Mouse (Mus musculus) olfactory bulb, adult 2 months (tissue): ENCODE results near the gene Cygb. TPM values are rescaled to one million over a fixed set of nuclear protein-coding genes. Genes with fewer than 3 reads are reported as not detected.

Source experiments
- H3K27ac ChIP-seq: fragments of 200-500 bp; 2 replicates; pipeline ENCODE4 v1.5.1; 2012; ENCODE audit warnings: low read depth, low read length; ENCODE audit not compliant: insufficient read depth
- H3K4me1 ChIP-seq: fragments of 200-500 bp; 2 replicates; pipeline ENCODE4 v1.6.1; 2012; ENCODE audit warnings: low read length; ENCODE audit not compliant: control insufficient read depth, insufficient read depth
- H3K4me3 ChIP-seq: fragments of 200-500 bp; 2 replicates; pipeline ENCODE4 v1.5.1; 2012; ENCODE audit warnings: mild to moderate bottlenecking, low read depth, low read length, moderate library complexity; ENCODE audit not compliant: insufficient read depth
- CTCF ChIP-seq: fragments of 200-500 bp; IDR thresholded peaks from 2 replicates; pipeline ENCODE4 v1.5.1; 2012; ENCODE audit warnings: low read depth, mild to moderate bottlenecking, low read length, moderate library complexity; ENCODE audit not compliant: insufficient read depth
- POLR2A ChIP-seq: fragments of 200-500 bp; IDR thresholded peaks from 2 replicates; pipeline ENCODE4 v1.6.1; 2012; ENCODE audit warnings: mild to moderate bottlenecking, low read depth, low read length, moderate library complexity; ENCODE audit not compliant: insufficient read depth
- WGBS: fragments of 180-500 bp; shearing (Covaris S2); methylation state at CpG from one replicate; pipeline ENCODE4 v1.1.7; 2018; 5-methylcytosine and 5-hydroxymethylcytosine counted together
- polyA plus RNA-seq: library from polyadenylated mRNA; stranded (reverse); fragments of >200 nt; gene quantifications from 2 replicates; pipeline ENCODE4 v1.2.4, GENCODE M21; 2012; ENCODE audit warnings: low replicate concordance; ENCODE audit not compliant: missing spikeins, insufficient read depth, insufficient read length

The Cygb gene
- polyA plus RNA-seq, 1 experiment = not detected

DNA sequence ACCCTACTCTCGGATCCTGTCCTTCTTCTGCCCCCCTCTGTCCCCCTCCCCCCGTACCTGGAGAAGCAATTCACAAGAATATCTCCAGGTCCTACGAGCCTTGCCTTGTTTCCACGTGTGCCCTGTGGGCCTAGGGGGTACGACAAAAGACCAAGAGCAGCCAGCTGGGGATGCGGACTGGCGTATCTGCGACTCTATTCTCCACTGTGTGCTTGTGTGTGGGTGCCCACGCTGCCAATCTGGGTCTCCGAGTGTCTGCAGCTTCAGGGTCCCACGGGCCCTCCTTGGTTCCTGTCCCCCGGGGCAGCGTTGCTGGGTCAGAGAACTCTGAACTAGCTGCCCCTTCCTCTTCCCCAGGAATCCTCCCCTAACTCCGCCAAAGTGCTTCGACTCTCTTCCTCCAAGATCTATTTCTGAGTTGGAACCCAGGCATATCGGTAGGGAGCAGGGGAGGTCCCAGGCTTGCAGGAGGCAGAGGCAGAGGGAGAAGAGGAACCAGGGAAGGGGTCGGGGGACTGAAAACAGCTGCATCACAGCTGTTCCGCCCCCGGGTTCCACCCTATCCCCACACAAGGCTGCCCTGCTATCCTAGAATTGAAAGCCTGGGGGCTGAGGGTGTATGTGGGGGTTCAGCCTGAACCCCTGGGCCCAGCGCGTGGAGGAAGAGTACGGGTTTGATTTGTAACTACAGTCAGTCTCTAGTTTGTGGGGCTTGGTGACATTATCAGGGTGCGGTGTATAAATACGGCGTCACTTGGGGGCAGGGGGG is 1.6 kb downstream of the Cygb start:
- TF ChIP-seq POLR2A = no peak
- TF ChIP-seq CTCF = no peak
- peaks cover 71% of the 10 kb centered on the region for H3K4me1 ChIP-seq
- peak overlapping the region; percentile 68 for H3K4me3 ChIP-seq
- H3K27ac ChIP-seq = peak overlapping the region; percentile 1
- 33% methylated on average over 25 of the region's 25 CpGs for WGBS

DNA sequence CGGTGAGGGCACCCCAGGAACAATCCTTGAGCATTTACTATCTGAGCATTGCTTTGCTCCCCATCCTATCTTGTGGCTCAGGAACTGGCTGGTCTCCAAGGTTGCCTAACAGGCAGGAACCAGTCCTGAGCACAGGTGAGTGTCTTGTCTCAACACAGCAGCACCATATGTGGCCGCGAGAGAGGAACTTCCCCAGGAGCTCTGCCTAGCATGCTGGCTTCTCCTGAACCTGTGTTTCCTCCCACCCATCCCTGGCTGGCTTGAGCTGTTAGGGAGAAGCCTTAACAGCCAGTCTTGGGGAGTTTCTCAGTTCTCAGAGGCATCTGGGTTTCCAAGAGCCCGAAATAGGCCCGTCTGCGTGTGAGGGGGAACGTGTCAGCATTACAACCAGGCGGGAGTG is 2.8 kb downstream of the Cygb start:
- peak overlapping the region; percentile 68 for H3K4me3 ChIP-seq
- peaks cover 73% of the 10 kb centered on the region for H3K4me1 ChIP-seq
- H3K27ac ChIP-seq = peak overlapping the region; percentile 31; the same call in 1 of the 2 replicates
- WGBS = 44% methylated on average over 8 of the region's 8 CpGs
- TF ChIP-seq CTCF (no peak), POLR2A (no peak)

DNA sequence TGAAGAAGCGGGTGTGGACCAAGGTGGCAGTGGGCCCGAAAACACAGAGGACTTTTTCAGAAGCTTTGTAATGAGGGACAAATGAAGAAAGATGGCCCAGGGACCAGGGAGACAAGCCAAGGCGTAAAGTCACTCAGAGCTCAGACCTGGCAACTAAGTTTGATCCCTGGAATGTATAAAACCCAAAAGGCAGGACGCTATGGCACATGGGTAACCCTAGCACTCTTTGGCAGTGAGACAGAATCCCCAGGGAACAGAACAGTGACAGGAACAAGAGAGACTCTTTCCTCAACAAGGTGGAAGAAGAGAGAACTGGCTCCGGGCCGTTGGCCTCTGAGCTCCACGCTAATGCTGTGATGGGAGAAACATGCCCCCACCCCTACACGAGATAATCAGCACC is 3.3 kb downstream of the Cygb start:
- Histone ChIP-seq H3K27ac (0 out of 2 replicates have a peak overlapping the region, but pooled peaks have one; percentile 25), H3K4me3 (peak overlapping the region; percentile 68; the same call in 1 of the 2 replicates), H3K4me1 (peaks cover 74% of the 10 kb centered on the region)
- TF ChIP-seq POLR2A (no peak), CTCF (no peak)
- WGBS = 71% methylated on average over 8 of the region's 8 CpGs

DNA sequence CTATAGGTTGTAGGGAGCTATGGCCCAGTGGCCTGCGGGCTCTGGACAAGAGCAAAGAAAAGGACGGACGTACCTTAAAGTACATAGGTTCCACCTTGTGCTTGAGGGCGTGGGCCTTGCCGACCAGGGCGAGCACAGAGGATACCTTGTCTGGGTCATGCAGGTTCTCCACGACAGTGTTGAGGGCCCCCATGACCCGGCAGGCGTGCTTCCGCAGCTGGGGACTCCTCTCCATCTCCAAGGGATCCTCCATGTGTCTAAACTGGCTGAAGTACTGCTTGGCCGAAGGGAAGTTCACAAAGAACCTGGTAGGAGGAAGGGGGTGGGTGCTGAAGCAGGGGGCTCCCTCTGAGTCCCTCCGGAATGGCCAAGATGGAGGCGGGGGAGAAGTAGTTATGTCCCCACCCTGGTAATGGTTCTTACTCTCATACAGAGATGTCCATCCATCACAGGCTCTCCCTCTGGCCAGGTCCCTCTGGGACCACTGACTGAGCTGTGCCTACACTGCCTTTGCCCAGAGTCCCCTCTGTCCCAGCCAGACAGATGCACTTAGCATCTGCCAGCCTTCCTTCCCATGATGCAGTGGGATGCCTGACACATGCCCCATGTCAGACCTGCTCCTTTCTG is 4.3 kb downstream of the Cygb start:
- Histone ChIP-seq H3K4me1 (peaks cover 76% of the 10 kb centered on the region), H3K27ac (no peak overlapping the region), H3K4me3 (no peak overlapping the region)
- TF ChIP-seq CTCF (no peak), POLR2A (no peak)
- WGBS = 89% methylated on average over 13 of the region's 13 CpGs

DNA sequence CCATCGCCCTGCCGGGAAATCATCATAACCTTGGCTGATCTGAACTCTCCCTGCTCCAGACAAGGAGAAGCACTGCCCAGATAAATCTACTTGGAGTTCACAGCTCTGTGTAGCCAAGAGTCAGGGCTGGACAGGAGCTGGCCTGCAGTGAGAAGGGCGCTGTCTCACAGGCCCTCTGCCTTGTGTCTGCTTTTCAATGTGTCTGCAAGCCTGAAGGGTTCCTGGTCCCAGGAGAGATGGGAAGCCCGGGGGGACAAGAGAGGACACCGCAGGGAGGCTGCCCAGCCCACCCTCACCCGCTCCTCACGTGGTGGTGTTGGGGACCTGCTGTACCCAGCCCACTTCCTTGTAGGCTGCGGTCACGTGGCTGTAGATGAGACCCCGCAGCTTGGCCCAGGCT is 5.1 kb downstream of the Cygb start:
- H3K4me1 ChIP-seq = peaks cover 76% of the 10 kb centered on the region
- WGBS = 74% methylated on average over 10 of the region's 10 CpGs
- no peak overlapping the region for H3K27ac ChIP-seq
- no peak overlapping the region for H3K4me3 ChIP-seq
- no peak for TF ChIP-seq POLR2A
- TF ChIP-seq CTCF = no peak

DNA sequence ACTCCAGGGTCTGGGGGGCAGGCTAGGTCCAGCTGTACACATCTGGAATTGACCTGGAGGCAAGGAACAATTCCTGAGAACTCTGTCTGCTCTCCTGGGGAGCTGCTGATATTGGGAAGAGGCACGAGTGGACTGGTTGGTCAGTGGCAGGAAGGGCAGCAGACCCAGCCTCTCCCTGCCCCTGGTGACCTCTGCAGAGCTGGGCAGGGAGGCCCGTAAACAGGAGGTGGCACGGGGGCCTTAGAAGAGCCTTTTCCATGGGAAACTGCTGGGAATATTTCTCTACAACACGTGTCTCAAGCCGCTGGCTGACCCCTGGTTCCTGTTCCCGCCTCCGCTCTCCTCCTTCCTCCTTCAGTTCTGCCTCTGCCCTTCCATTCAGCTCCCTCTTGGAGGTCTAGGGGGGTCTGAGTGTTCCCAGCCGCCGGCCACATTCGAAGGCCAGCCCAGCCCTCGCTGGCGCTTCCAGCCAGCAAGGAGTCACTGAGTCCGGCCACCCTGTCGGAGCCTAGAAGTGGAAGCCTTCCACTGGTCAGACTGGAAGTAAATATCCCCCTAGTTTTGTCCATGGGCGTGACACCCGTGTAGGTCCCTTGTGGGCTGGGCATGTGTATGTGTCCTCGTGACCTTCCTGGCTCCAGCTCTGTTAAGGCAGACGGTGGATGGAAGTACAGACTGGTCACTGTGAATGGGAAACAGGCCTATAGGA is 5.7 kb downstream of the Cygb start:
- H3K27ac ChIP-seq = no peak overlapping the region
- no peak overlapping the region for H3K4me3 ChIP-seq
- WGBS = 68% methylated on average over 18 of the region's 18 CpGs
- peaks cover 82% of the 10 kb centered on the region for H3K4me1 ChIP-seq
- TF ChIP-seq CTCF (no peak), POLR2A (no peak)

DNA sequence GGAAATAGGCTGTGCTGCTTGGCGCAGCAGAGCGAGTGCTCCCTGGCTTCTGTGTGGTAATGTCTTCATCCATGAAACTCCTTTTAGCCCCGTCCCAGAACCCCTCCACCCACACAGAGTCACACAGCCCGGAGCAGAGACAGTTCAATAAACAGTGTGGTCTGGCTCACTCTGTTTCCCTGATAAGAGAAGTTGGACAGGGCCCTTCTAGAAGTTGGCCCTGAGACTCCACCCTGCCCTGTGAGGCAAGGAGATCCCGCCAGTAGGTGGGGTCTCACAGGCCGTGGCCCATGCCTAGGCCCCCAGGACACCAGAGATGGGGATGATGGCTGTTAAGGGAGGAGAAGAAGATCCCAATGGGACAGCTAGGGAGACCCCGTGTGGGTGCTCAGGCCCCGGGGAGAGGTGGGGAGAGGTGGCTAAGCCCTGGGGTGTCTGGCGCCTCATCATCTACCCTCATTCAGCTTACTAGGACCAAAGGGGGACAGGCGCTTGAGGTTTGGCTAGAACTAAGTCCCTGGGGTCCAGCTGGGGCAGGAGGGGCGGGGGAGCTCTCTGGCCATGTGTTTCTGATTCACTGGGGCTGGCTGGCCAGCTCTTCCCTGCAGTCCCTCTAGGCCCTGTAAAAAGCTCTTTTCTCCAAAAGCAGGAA is 6.6 kb downstream of the Cygb start:
- TF ChIP-seq CTCF (no peak), POLR2A (no peak)
- WGBS = 67% methylated on average over 11 of the region's 11 CpGs
- peaks cover 80% of the 10 kb centered on the region for H3K4me1 ChIP-seq
- no peak overlapping the region for H3K27ac ChIP-seq
- no peak overlapping the region for H3K4me3 ChIP-seq

DNA sequence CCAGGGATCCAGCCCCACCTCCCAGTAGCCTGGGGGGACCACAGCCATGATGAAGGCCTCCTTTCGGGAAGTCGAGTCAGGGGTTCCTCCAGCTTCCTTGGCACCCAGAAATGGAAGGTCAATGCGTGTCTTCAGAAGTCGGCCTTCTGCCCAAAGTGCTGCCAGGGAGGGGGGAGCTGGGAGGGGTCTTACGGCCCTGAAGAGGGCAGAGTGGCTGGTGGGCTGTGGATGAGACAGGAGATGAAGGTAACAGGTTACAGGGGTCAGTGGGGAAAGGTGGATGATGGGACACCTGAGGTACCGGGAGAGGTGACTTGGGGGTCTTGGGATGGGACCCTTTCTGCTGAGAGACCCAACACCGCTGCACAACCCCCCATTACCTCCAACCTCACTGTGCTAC is 7.3 kb downstream of the Cygb start:
- Histone ChIP-seq H3K4me3 (no peak overlapping the region), H3K4me1 (peaks cover 73% of the 10 kb centered on the region), H3K27ac (no peak overlapping the region)
- TF ChIP-seq POLR2A (no peak), CTCF (no peak)
- WGBS = 92% methylated on average over 7 of the region's 7 CpGs

DNA sequence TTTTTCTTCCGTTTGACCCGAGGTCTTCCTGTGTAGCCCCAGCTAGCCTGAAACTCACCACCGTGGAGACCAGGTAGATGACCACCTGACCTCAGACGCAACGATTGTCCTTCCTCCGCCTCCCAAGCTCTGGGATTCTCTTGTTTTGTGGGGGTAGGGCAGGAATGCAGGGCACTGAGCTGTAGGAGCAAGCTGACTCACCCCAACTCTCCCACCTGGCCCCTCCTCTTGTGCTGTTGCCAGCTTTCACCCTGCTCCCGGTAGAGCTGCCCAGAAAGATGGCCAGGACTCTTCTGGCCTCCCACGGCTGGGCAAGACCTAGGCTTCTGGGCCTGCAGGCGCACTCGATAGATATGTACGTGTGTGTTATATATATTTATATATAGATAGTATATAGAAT is 8.0 kb downstream of the Cygb start:
- WGBS = 66% methylated on average over 11 of the region's 11 CpGs
- Histone ChIP-seq H3K4me1 (peaks cover 66% of the 10 kb centered on the region), H3K4me3 (no peak overlapping the region), H3K27ac (no peak overlapping the region)
- no peak for TF ChIP-seq POLR2A
